Mouse (Mus musculus) embryonic fibroblast, embryonic 13.5 days (primary cell): ENCODE measurements around the gene Otub2.

Source experiments
- CTCF ChIP-seq: IDR thresholded peaks from 2 replicates; pipeline ENCODE4 v1.5.1; 2011; ENCODE audit warnings: mild to moderate bottlenecking, control low read depth, low read length, moderate library complexity, borderline replicate concordance; ENCODE audit not compliant: insufficient read depth
- POLR2A ChIP-seq: IDR thresholded peaks from 2 replicates; pipeline ENCODE4 v1.6.1; 2011; ENCODE audit warnings: low read depth, mild to moderate bottlenecking, control low read depth, low read length, moderate library complexity

- no peak for TF ChIP-seq POLR2A
- no peak for TF ChIP-seq CTCF
These were observed 21.3 kb upstream of the Otub2 start for GRCm38 (mm10) chr12:103367171-103367570.
